Mouse (Mus musculus) liver, embryonic 15.5 days (tissue): ENCODE measurements around the gene Rdh7. TPM values are rescaled to one million over a fixed set of nuclear protein-coding genes. Genes with fewer than 3 reads are reported as not detected.
"Not testable (repeated sequence)": the region's sequence is repeated elsewhere in the genome, so short reads cannot be mapped to it uniquely, and the experiment has no call there.

Source experiments
- ATAC-seq: fragments of 200-750 bp; cut with Nextera tagmentation; 2 replicates; pipeline ENCODE4 v1.8.0; 2017; ENCODE audit warnings: moderate number of reproducible peaks, mild to moderate bottlenecking, moderate library complexity; ENCODE audit not compliant: insufficient read depth
- H3K27ac ChIP-seq: fragments of 300-500 bp; sonication (generic); replicated peaks from 2 replicates; pipeline ENCODE4 v1.5.1; 2015; ENCODE audit warnings: mild to moderate bottlenecking, inconsistent platforms
- H3K27me3 ChIP-seq: fragments of 300-500 bp; sonication (generic); 2 replicates; pipeline ENCODE4 v1.6.1; 2015; ENCODE audit warnings: mild to moderate bottlenecking, inconsistent platforms
- H3K36me3 ChIP-seq: fragments of 300-500 bp; sonication (generic); replicated peaks from 2 replicates; pipeline ENCODE4 v1.6.1; 2015; ENCODE audit warnings: moderate library complexity, mild to moderate bottlenecking, inconsistent platforms
- H3K4me1 ChIP-seq: fragments of 300-500 bp; sonication (generic); replicated peaks from 2 replicates; pipeline ENCODE4 v1.6.1; 2015; ENCODE audit warnings: inconsistent platforms
- H3K4me2 ChIP-seq: fragments of 300-500 bp; sonication (generic); 2 replicates; pipeline ENCODE4 v1.6.1; 2015; ENCODE audit warnings: moderate library complexity, mild to moderate bottlenecking, inconsistent platforms
- H3K4me3 ChIP-seq: fragments of 300-500 bp; sonication (generic); replicated peaks from 2 replicates; pipeline ENCODE4 v1.5.1; 2015; ENCODE audit warnings: mild to moderate bottlenecking, inconsistent platforms
- H3K9ac ChIP-seq: fragments of 300-500 bp; sonication (generic); 2 replicates; pipeline ENCODE4 v1.6.1; 2015; ENCODE audit warnings: moderate library complexity, mild to moderate bottlenecking, inconsistent platforms
- H3K9me3 ChIP-seq: fragments of 300-500 bp; sonication (generic); replicated peaks from 2 replicates; pipeline ENCODE4 v1.6.1; 2016; ENCODE audit warnings: inconsistent platforms
- WGBS: fragments of 180-500 bp; shearing (Covaris S2); methylation state at CpG from one replicate; pipeline ENCODE4 v1.1.7; 2015; ENCODE audit warnings: mixed read lengths; ENCODE audit not compliant: insufficient replicate concordance; 5-methylcytosine and 5-hydroxymethylcytosine counted together
- polyA plus RNA-seq: library from polyadenylated mRNA; unstranded; fragments of >200 nt; fragmentation: Nextera tagmentation; extraction: Ambion mirVana; gene quantifications from 2 replicates; pipeline ENCODE4 v1.2.1, GENCODE M21; 2015

Rdh7 gene
- polyA plus RNA-seq, 1 experiment from 2014 or later = 8.8 TPM

DNA sequence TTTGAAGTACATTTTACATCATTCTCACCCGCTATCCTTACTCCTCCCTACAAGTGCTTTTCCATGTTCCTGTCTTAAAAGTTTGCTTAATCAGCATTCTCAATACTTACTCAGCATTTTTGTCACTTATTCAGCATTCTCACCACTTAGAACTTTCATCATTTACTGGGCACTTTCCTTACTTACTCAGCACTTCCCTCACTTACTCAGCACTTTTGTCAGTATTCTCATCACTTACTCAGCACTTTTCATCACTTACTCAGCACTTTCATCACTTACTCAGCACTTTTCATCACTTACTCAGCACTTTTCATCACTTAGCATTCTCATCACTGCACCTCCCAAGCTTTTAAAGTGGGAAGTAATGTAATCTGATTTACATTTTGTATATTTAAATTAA is 27.0 kb upstream of the Rdh7 start:
- no peak overlapping the region for H3K27ac ChIP-seq
- WGBS = 69% methylated on average over 1 of the region's 1 CpGs
- H3K27me3 ChIP-seq = no peaks in the 10 kb centered on the region
- H3K4me3 ChIP-seq = no peak overlapping the region
- no peak overlapping the region for H3K9ac ChIP-seq
- no peak for ATAC-seq
- H3K9me3 ChIP-seq = no peaks in the 10 kb centered on the region
- H3K36me3 ChIP-seq = no peaks in the 10 kb centered on the region
- H3K4me1 ChIP-seq = no peaks in the 10 kb centered on the region
- no peak overlapping the region for H3K4me2 ChIP-seq

DNA sequence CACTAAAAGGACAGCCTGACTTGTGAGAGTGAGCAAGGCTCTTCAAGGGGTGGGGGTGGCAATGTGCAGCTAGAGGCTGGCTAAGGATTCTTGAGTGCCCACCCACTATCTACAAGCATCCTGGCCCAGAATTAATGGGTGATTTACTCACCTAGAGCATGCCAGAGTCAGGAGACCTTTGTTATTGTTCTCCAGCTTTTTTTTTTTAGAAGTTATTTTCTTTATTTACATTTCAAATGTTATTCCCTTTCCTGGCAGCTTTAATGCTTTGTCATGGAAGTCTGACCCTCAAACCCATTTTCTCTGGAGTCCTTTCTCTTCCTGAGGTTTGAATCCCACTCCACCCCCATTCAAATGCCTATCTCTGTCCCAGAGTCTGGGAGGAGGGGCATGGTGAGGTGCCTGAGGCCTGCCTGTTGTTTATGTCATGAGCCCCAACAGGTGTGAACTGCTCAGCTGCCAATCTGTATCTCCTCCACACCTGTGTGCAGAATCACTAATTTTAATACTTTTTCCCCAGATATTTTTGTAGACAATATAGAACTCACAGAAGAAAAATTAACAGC is 18.9 kb upstream of the Rdh7 start:
- H3K27ac ChIP-seq = no peak overlapping the region
- H3K4me3 ChIP-seq = no peak overlapping the region

DNA sequence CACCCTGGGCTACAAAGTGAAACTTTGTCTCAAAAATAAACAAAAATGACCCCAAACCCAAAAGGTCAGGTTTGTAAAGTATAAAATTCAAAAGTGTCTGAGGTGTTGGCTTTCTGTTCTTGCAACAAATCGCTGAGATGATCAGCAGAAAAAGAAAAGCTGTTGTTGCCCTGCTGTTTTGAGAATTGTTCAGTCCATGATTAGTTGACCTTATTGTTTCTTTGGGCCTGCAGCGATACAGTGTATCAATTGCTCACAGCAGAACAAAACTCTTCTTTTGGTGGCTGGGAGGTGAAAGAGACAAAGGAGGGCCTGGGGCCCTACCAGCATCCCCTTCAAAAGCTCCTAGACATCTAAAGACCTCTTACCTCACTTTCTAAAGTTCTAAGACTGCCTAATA is 17.5 kb upstream of the Rdh7 start:
- Histone ChIP-seq H3K4me3 (no peak overlapping the region), H3K9ac (no peak overlapping the region), H3K27me3 (no peaks in the 10 kb centered on the region), H3K36me3 (no peaks in the 10 kb centered on the region), H3K9me3 (no peaks in the 10 kb centered on the region), H3K4me2 (no peak overlapping the region), H3K27ac (no peak overlapping the region), H3K4me1 (no peaks in the 10 kb centered on the region)
- no peak for ATAC-seq
- 43% methylated on average over 2 of the region's 2 CpGs for WGBS

More for the DNA sequence above, 18.9 kb upstream of the Rdh7 start:
- no peak overlapping the region for H3K4me2 ChIP-seq
- H3K9me3 ChIP-seq = no peaks in the 10 kb centered on the region
- H3K36me3 ChIP-seq = no peaks in the 10 kb centered on the region
- H3K4me1 ChIP-seq = no peaks in the 10 kb centered on the region
- H3K27me3 ChIP-seq = no peaks in the 10 kb centered on the region
- no peak overlapping the region for H3K9ac ChIP-seq
- ATAC-seq = no peak

GRCm38 (mm10) chr10:127904718-127905446 is 16.3 kb upstream of the Rdh7 start:
- no peak for ATAC-seq
- Histone ChIP-seq H3K9ac (no peak overlapping the region), H3K27me3 (no peaks in the 10 kb centered on the region), H3K4me3 (no peak overlapping the region), H3K36me3 (no peaks in the 10 kb centered on the region), H3K4me2 (no peak overlapping the region), H3K4me1 (no peaks in the 10 kb centered on the region), H3K9me3 (no peaks in the 10 kb centered on the region), H3K27ac (no peak overlapping the region)
- 56% methylated on average over 7 of the region's 7 CpGs for WGBS

GRCm38 (mm10) chr10:127903116-127903515 is 14.5 kb upstream of the Rdh7 start:
- Histone ChIP-seq H3K4me2 (no peak overlapping the region), H3K27me3 (no peaks in the 10 kb centered on the region), H3K36me3 (no peaks in the 10 kb centered on the region), H3K9me3 (no peaks in the 10 kb centered on the region), H3K4me3 (no peak overlapping the region), H3K9ac (no peak overlapping the region), H3K4me1 (no peaks in the 10 kb centered on the region), H3K27ac (no peak overlapping the region)
- 38% methylated on average over 1 of the region's 1 CpGs for WGBS
- no peak for ATAC-seq

GRCm38 (mm10) chr10:127901751-127902150 is 13.1 kb upstream of the Rdh7 start:
- Histone ChIP-seq H3K9me3 (no peaks in the 10 kb centered on the region), H3K4me3 (no peak overlapping the region), H3K27ac (no peak overlapping the region), H3K27me3 (no peaks in the 10 kb centered on the region), H3K36me3 (no peaks in the 10 kb centered on the region), H3K4me1 (no peaks in the 10 kb centered on the region), H3K4me2 (no peak overlapping the region), H3K9ac (no peak overlapping the region)
- 49% methylated on average over 4 of the region's 4 CpGs for WGBS
- ATAC-seq = no peak

- Histone ChIP-seq H3K27me3 (no peaks in the 10 kb centered on the region), H3K4me1 (0 out of 2 replicates have a peak, but pooled peaks cover 3% of the 10 kb centered on the region), H3K27ac (no peak overlapping the region), H3K9ac (no peak overlapping the region), H3K4me3 (no peak overlapping the region), H3K4me2 (no peak overlapping the region), H3K36me3 (no peaks in the 10 kb centered on the region), H3K9me3 (no peaks in the 10 kb centered on the region)
- ATAC-seq = no peak
- WGBS = 38% methylated on average over 5 of the region's 5 CpGs
Measured at GRCm38 (mm10) chr10:127899783-127900182, 11.2 kb upstream of the Rdh7 start.

DNA sequence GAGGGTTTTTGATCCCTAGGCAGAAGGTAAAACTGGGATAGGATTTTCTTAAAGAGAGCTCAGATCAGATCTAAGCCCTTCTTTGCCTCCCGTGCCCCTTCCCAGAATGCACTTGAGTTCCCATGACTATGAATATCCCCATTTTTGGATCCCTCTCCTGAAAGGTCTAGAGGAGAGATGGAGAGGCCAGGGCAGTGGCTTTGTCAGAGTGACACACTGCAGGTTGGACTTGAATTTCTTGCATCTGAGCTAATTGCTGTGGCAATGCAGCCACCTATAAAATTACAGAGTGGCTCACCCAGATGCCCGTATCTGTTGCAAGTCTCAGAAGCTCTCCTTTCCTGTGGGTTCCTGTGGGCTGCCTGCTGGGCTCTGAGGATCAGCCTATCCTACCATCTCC is 9.6 kb upstream of the Rdh7 start, which contains the start of gene Sdr9c7:
Sdr9c7 (plus strand) TSS at position 301 of the 400 bp plus-strand sequence.
- no peaks in the 10 kb centered on the region for H3K27me3 ChIP-seq
- no peaks in the 10 kb centered on the region for H3K9me3 ChIP-seq
- 74% methylated on average over 2 of the region's 2 CpGs for WGBS
- ATAC-seq = no peak
- no peak within 1 kb of the TSS for H3K4me3 ChIP-seq
- no peaks in the 10 kb centered on the region for H3K36me3 ChIP-seq
- H3K4me1 ChIP-seq = peaks cover 8% of the 10 kb centered on the region; the same call in 1 of the 2 replicates
- H3K4me2 ChIP-seq = no peak within 1 kb of the TSS
- no peak within 1 kb of the TSS for H3K9ac ChIP-seq
- H3K27ac ChIP-seq = no peak within 1 kb of the TSS

DNA sequence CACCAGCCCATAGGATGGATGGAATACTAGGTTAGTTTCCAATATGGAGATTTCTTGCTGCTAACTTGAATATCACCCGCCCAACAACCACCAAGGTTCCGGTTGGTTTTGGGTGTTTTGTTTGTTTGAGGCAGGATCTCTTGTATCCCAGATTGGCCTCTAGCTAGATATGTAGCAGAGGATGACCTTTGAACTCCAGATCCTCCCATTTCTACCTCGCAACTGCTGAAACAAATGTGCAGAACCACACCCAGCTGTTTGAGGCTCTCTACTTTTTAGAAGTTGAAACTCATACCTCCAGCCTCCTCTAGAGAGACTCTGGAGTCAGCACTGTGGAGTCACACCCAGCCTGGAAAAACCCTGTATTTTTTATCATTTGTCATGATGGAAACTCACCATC is 8.9 kb upstream of the Rdh7 start:
- no peak overlapping the region for H3K4me2 ChIP-seq
- H3K27ac ChIP-seq = no peak overlapping the region
- WGBS = 49% methylated on average over 3 of the region's 3 CpGs
- no peak overlapping the region for H3K9ac ChIP-seq
- peaks cover 8% of the 10 kb centered on the region; the same call in 1 of the 2 replicates for H3K4me1 ChIP-seq
- H3K27me3 ChIP-seq = no peaks in the 10 kb centered on the region
- no peaks in the 10 kb centered on the region for H3K9me3 ChIP-seq
- no peak for ATAC-seq
- no peaks in the 10 kb centered on the region for H3K36me3 ChIP-seq
- H3K4me3 ChIP-seq = no peak overlapping the region

DNA sequence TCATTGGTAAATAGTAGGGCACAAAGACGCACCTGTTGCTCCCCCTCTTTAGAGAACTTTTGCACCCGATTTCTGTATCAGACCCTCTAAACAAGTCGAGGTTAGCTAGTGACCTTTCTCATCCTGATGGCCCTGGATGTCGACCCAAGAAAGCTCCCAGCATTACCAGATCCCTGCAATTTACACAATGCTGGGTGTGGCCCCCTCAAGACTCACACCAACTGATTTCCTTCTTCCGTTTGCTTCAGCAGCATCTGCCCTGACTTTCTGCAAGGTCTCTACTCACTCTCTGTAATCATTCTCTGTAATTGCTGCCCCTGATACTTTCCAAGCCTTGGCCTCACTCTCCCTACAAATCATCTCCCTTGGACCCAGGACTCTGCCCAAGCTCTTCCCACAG is 8.1 kb upstream of the Rdh7 start:
- no peak overlapping the region for H3K9ac ChIP-seq
- no peak overlapping the region for H3K4me2 ChIP-seq
- no peaks in the 10 kb centered on the region for H3K9me3 ChIP-seq
- WGBS = 30% methylated on average over 5 of the region's 5 CpGs
- ATAC-seq = no peak
- no peaks in the 10 kb centered on the region for H3K27me3 ChIP-seq
- peaks cover 8% of the 10 kb centered on the region; the same call in 1 of the 2 replicates for H3K4me1 ChIP-seq
- H3K36me3 ChIP-seq = no peaks in the 10 kb centered on the region
- H3K27ac ChIP-seq = no peak overlapping the region
- H3K4me3 ChIP-seq = no peak overlapping the region

- peak overlapping the region; percentile 41; the same call in 1 of the 2 replicates for H3K27ac ChIP-seq
- H3K9me3 ChIP-seq, H3K27me3 ChIP-seq, H3K36me3 ChIP-seq, H3K4me3 ChIP-seq, H3K9ac ChIP-seq, H3K4me2 ChIP-seq: not testable (repeated sequence)
- 28% methylated on average over 5 of the region's 5 CpGs for WGBS
- peak; percentile 58 for ATAC-seq
- H3K4me1 ChIP-seq = peaks cover 12% of the 10 kb centered on the region; the same call in 1 of the 2 replicates
Measured at GRCm38 (mm10) chr10:127893163-127894022, 4.8 kb upstream of the Rdh7 start.
